Mouse (Mus musculus) erythroblast, embryonic 14.5 days (primary cell): Measurements from ENCODE around the gene Pigm.

Experiments
- GATA1 ChIP-seq: IDR thresholded peaks from 2 replicates; pipeline ENCODE4 v1.6.1; 2012; ENCODE audit warnings: low read length, inconsistent platforms, mixed read lengths
- TAL1 ChIP-seq: IDR thresholded peaks from 3 replicates; pipeline ENCODE4 v1.6.1; 2012; ENCODE audit warnings: low read length, inconsistent platforms, mixed read lengths

DNA sequence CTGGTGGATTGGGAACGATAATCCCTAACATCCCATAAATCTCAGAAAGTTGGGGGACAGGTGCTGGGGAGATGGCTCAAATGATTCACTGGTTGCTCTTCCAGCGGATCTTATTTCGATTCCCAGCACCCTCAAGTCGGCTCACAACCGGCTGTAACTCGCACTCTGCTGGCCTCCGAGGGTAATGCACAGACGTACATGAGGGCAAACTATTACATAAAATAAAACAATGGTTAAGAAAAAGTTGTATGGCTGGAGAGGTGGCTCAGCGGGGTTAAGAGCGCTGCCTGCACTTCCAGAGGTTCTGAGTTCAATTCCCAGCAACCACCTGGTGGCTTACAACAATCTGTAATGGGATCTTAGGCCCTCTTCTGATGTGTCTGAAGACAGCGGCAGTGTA, 49.7 kb upstream of the Pigm start:
- no peak for TF ChIP-seq GATA1
- no peak for TF ChIP-seq TAL1
